Mouse (Mus musculus) limb, embryonic 10.5 days (tissue): ENCODE measurements around the gene Ism1. TPM values are rescaled to one million over a fixed set of nuclear protein-coding genes. Genes with fewer than 3 reads are reported as not detected.

Source experiments
- DNase-seq: peaks from one replicate; pipeline ENCODE4 v3.0.0-alpha.2; 2017; ENCODE audit warnings: low spot score
- H3K27ac ChIP-seq: fragments of 300-500 bp; sonication (generic); 2 replicates; pipeline ENCODE4 v1.5.1; 2016; ENCODE audit warnings: mild to moderate bottlenecking
- H3K27me3 ChIP-seq: fragments of 300-500 bp; sonication (generic); 2 replicates; pipeline ENCODE4 v1.6.1; 2016; ENCODE audit warnings: low read depth, mild to moderate bottlenecking; ENCODE audit not compliant: poor library complexity, severe bottlenecking
- H3K36me3 ChIP-seq: fragments of 300-500 bp; sonication (generic); 2 replicates; pipeline ENCODE4 v1.6.1; 2016; ENCODE audit warnings: mild to moderate bottlenecking, moderate library complexity
- H3K4me1 ChIP-seq: fragments of 300-500 bp; sonication (generic); 2 replicates; pipeline ENCODE4 v1.6.1; 2016
- H3K4me3 ChIP-seq: fragments of 300-500 bp; sonication (generic); 2 replicates; pipeline ENCODE4 v1.5.1; 2016; ENCODE audit warnings: mild to moderate bottlenecking, moderate library complexity
- H3K9me3 ChIP-seq: fragments of 300-500 bp; sonication (generic); replicated peaks from 2 replicates; pipeline ENCODE4 v1.6.1; 2016; ENCODE audit warnings: mild to moderate bottlenecking
- WGBS: fragments of 180-500 bp; shearing (Covaris S2); methylation state at CpG from one replicate; pipeline ENCODE4 v1.1.7; 2016; 5-methylcytosine and 5-hydroxymethylcytosine counted together
- polyA plus RNA-seq: library from polyadenylated mRNA; unstranded; fragments of >200 nt; fragmentation: Nextera tagmentation; extraction: Ambion mirVana; gene quantifications from 2 replicates; pipeline ENCODE4 v1.2.1, GENCODE M21; 2016

Ism1 gene
- 2.4 and 3.2 TPM in 2 replicates for polyA plus RNA-seq

GRCm38 (mm10) chr2:139677809-139678274 is at the start of gene Ism1:
Gene Ism1 (plus strand): TSS chr2:139678178.
- Histone ChIP-seq H3K27me3 (peaks cover 21% of the 10 kb centered on the region; the same call in 1 of the 2 replicates), H3K9me3 (no peaks in the 10 kb centered on the region), H3K4me1 (peaks cover 36% of the 10 kb centered on the region), H3K36me3 (no peaks in the 10 kb centered on the region), H3K27ac (peak within 1 kb of the TSS; percentile 97), H3K4me3 (peak within 1 kb of the TSS; percentile 92)
- peak; percentile 80 for DNase-seq
- under 1% methylated on average over 36 of the region's 39 CpGs for WGBS

- H3K4me1 ChIP-seq = peaks cover 11% of the 10 kb centered on the region; the same call in 1 of the 2 replicates
- no peak overlapping the region for H3K4me3 ChIP-seq
- H3K36me3 ChIP-seq = no peaks in the 10 kb centered on the region
- no peak overlapping the region for H3K27ac ChIP-seq
- no peaks in the 10 kb centered on the region for H3K27me3 ChIP-seq
- WGBS = 82% methylated on average over 4 of the region's 4 CpGs
- DNase-seq = no peak
- no peaks in the 10 kb centered on the region for H3K9me3 ChIP-seq
Measured at GRCm38 (mm10) chr2:139628731-139629130, 49.2 kb upstream of the Ism1 start.

DNA sequence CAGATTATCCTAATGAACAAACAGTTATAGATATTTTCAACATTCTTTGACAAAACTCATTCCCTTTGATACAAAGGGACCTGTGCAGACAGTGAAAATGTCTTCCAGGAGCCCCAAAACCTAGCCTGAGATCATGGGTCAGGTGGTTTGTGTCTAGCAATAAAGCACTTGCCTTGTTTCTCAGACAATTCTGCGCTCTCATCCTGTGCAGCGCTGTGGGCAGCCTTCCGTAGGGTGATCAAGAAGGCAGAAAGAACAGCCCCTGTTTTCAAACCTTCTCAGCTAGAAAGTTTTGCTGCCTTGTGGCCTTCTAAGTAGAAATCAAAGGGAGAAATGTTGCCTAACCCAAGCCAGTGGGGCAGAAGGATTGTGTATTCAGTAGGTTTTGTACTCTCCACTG is 48.3 kb upstream of the Ism1 start:
- no peaks in the 10 kb centered on the region for H3K9me3 ChIP-seq
- DNase-seq = no peak
- WGBS = 90% methylated on average over 3 of the region's 3 CpGs
- H3K4me3 ChIP-seq = no peak overlapping the region
- H3K27me3 ChIP-seq = no peaks in the 10 kb centered on the region
- no peak overlapping the region for H3K27ac ChIP-seq
- H3K36me3 ChIP-seq = no peaks in the 10 kb centered on the region
- H3K4me1 ChIP-seq = peaks cover 14% of the 10 kb centered on the region; the same call in 1 of the 2 replicates

DNA sequence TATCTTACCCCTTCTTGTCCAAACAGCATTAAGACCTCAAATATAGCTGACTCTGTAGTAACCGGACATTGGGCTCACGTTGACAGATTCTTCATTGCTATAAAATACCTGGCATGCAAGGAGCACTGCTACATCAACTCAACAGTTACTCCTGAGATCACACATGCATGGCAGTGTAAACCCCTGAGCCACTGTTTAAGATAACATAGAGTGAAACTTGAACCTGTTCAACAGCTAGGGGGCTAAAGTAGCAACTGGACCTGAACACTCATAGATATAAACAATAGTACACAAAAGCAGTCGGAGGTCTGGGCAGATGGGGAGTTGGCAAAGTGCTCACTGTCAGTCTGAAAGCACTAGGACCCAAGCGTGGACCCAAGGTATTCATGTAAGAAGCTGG is 43.5 kb upstream of the Ism1 start:
- WGBS = 84% methylated on average over 4 of the region's 4 CpGs
- DNase-seq = no peak
- H3K36me3 ChIP-seq = no peaks in the 10 kb centered on the region
- H3K27ac ChIP-seq = no peak overlapping the region
- no peak overlapping the region for H3K4me3 ChIP-seq
- H3K27me3 ChIP-seq = no peaks in the 10 kb centered on the region
- no peaks in the 10 kb centered on the region for H3K9me3 ChIP-seq
- peaks cover 17% of the 10 kb centered on the region; the same call in 1 of the 2 replicates for H3K4me1 ChIP-seq

GRCm38 (mm10) chr2:139637861-139638260 is 40.1 kb upstream of the Ism1 start:
- H3K27me3 ChIP-seq = no peaks in the 10 kb centered on the region
- no peak overlapping the region for H3K4me3 ChIP-seq
- H3K36me3 ChIP-seq = no peaks in the 10 kb centered on the region
- DNase-seq = no peak
- no peak overlapping the region for H3K27ac ChIP-seq
- 22% methylated on average over 2 of the region's 2 CpGs for WGBS
- no peaks in the 10 kb centered on the region for H3K9me3 ChIP-seq
- H3K4me1 ChIP-seq = peaks cover 12% of the 10 kb centered on the region; the same call in 1 of the 2 replicates

DNA sequence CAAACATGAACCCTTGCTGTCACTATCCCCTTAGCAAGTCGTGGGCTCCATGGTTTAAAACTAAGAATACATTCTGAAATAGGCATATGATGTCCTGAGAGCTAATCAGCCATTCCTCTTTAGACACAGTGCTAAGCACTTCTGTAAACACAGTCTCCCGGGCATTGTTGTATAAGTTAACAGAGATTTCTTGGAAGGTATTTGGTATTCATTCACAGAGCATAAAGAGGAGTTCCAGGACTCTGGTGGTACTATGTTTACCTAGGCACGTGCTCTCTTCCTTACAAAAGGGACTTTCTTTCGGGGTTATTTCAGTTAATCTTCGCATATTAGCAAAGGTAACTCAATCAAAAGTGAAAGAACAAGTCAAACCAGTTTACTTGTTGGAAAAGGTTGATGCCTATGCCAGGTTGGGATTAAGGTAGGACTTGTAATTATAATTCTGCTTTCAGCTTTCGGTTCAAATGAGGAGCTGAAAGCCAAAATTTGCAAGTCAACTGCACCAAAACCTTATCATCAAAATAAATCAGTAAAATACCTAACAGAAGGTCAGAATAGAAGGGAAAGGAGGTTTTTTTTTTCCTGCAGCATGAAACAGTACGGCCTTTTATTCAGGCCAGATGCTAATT is 36.1 kb upstream of the Ism1 start:
- DNase-seq = no peak
- Histone ChIP-seq H3K27me3 (no peaks in the 10 kb centered on the region), H3K27ac (no peak overlapping the region), H3K4me1 (peaks cover 15% of the 10 kb centered on the region), H3K4me3 (no peak overlapping the region), H3K36me3 (no peaks in the 10 kb centered on the region), H3K9me3 (no peaks in the 10 kb centered on the region)
- 64% methylated on average over 7 of the region's 7 CpGs for WGBS

- H3K4me1 ChIP-seq = peaks cover 20% of the 10 kb centered on the region
- WGBS = 77% methylated on average over 3 of the region's 3 CpGs
- H3K27ac ChIP-seq = peak overlapping the region; percentile 76
- no peaks in the 10 kb centered on the region for H3K36me3 ChIP-seq
- H3K4me3 ChIP-seq = no peak overlapping the region
- H3K27me3 ChIP-seq = no peaks in the 10 kb centered on the region
- no peak for DNase-seq
- no peaks in the 10 kb centered on the region for H3K9me3 ChIP-seq
Measured at GRCm38 (mm10) chr2:139649518-139649917, 28.5 kb upstream of the Ism1 start.

GRCm38 (mm10) chr2:139656750-139657149 is 21.2 kb upstream of the Ism1 start:
- no peaks in the 10 kb centered on the region for H3K4me1 ChIP-seq
- no peak for DNase-seq
- 39% methylated on average over 4 of the region's 4 CpGs for WGBS
- no peak overlapping the region for H3K4me3 ChIP-seq
- H3K9me3 ChIP-seq = no peaks in the 10 kb centered on the region
- no peaks in the 10 kb centered on the region for H3K27me3 ChIP-seq
- H3K27ac ChIP-seq = no peak overlapping the region
- no peaks in the 10 kb centered on the region for H3K36me3 ChIP-seq

- 87% methylated on average over 3 of the region's 3 CpGs for WGBS
- peaks cover 16% of the 10 kb centered on the region; the same call in 1 of the 2 replicates for H3K27me3 ChIP-seq
Measured at GRCm38 (mm10) chr2:139671838-139672237, 6.1 kb upstream of the Ism1 start.

GRCm38 (mm10) chr2:139672371-139672770 is 5.6 kb upstream of the Ism1 start:
- H3K9me3 ChIP-seq = no peaks in the 10 kb centered on the region
- H3K36me3 ChIP-seq = no peaks in the 10 kb centered on the region
- no peak overlapping the region for H3K27ac ChIP-seq
- no peak for DNase-seq
- H3K4me1 ChIP-seq = peaks cover 24% of the 10 kb centered on the region
- WGBS = 72% methylated on average over 2 of the region's 2 CpGs
- peaks cover 16% of the 10 kb centered on the region; the same call in 1 of the 2 replicates for H3K27me3 ChIP-seq
- no peak overlapping the region for H3K4me3 ChIP-seq

More at GRCm38 (mm10) chr2:139671838-139672237, 6.1 kb upstream of the Ism1 start:
- Histone ChIP-seq H3K9me3 (no peaks in the 10 kb centered on the region), H3K4me3 (no peak overlapping the region), H3K36me3 (no peaks in the 10 kb centered on the region), H3K27ac (no peak overlapping the region), H3K4me1 (peaks cover 19% of the 10 kb centered on the region)
- no peak for DNase-seq

GRCm38 (mm10) chr2:139677065-139677762 is 764 bp upstream of the Ism1 start:
- H3K27me3 ChIP-seq = peaks cover 21% of the 10 kb centered on the region; the same call in 1 of the 2 replicates
- peak overlapping the region; percentile 97 for H3K27ac ChIP-seq
- H3K9me3 ChIP-seq = no peaks in the 10 kb centered on the region
- under 1% methylated on average over 52 of the region's 52 CpGs for WGBS
- peak; percentile 78 for DNase-seq
- H3K36me3 ChIP-seq = no peaks in the 10 kb centered on the region
- H3K4me1 ChIP-seq = peaks cover 36% of the 10 kb centered on the region
- peak overlapping the region; percentile 92 for H3K4me3 ChIP-seq

- WGBS = under 1% methylated on average over 83 of the region's 84 CpGs
- peak overlapping the region; percentile 97 for H3K27ac ChIP-seq
- H3K4me3 ChIP-seq = peak overlapping the region; percentile 92
- DNase-seq = peak; percentile 81
- no peaks in the 10 kb centered on the region for H3K9me3 ChIP-seq
- H3K36me3 ChIP-seq = no peaks in the 10 kb centered on the region
- H3K27me3 ChIP-seq = peaks cover 21% of the 10 kb centered on the region; the same call in 1 of the 2 replicates
- H3K4me1 ChIP-seq = peaks cover 36% of the 10 kb centered on the region
Measured at GRCm38 (mm10) chr2:139678275-139679140, 530 bp downstream of the Ism1 start.
